Mouse (Mus musculus): ENCODE results near the gene 6030408B16Rik. TPM values are rescaled to one million over a fixed set of nuclear protein-coding genes. Genes with fewer than 3 reads are reported as not detected.

The 6030408B16Rik gene
- polyA plus RNA-seq, 1 experiment from 2014 or later, result 0.23 TPM

DNA sequence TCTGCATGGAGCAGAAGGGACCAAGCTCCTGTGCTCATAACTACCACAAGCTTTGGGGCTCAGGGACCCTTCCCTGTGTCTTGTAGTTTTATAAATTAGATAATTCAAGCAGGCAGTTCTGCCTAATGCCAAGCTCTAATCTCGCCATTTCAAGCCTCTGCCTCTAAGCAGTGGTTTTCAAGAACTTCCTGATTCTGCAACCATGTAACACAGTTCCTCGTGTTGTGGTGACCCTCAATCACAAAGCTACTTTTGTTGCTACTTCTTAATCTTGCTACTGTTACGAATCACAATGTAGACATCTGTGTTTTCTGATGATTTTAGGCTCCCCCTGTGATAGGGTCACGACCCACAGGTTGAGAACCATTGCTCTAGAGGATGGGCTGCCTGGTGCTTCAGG is 40.6 kb downstream of the 6030408B16Rik start:
- Histone ChIP-seq H3K4me2 (replicated peaks) (no peak overlapping the region), H3K36me3 (replicated peaks; ENCODE audit: control insufficient read depth, insufficient read depth) (no peaks in the 10 kb centered on the region), H3K9me3 (ENCODE audit: control insufficient read depth, low read length) (no peaks in the 10 kb centered on the region), H3K27ac (no peak overlapping the region), H3K4me3 (replicated peaks; ENCODE audit: low read length) (no peak overlapping the region), H3K27me3 (ENCODE audit: control insufficient read depth, insufficient read depth, low read length) (no peaks in the 10 kb centered on the region; the same call in 1 of the 2 replicates), H3K4me1 (replicated peaks; ENCODE audit: control insufficient read depth, insufficient read depth, low read length) (no peaks in the 10 kb centered on the region), H3K9ac (no peak overlapping the region)
- ATAC-seq (ENCODE audit: low FRiP score) (no peak), DNase-seq (ENCODE audit: low spot score) (no peak)
- 63% methylated on average over 4 of the region's 4 CpGs for WGBS

DNA sequence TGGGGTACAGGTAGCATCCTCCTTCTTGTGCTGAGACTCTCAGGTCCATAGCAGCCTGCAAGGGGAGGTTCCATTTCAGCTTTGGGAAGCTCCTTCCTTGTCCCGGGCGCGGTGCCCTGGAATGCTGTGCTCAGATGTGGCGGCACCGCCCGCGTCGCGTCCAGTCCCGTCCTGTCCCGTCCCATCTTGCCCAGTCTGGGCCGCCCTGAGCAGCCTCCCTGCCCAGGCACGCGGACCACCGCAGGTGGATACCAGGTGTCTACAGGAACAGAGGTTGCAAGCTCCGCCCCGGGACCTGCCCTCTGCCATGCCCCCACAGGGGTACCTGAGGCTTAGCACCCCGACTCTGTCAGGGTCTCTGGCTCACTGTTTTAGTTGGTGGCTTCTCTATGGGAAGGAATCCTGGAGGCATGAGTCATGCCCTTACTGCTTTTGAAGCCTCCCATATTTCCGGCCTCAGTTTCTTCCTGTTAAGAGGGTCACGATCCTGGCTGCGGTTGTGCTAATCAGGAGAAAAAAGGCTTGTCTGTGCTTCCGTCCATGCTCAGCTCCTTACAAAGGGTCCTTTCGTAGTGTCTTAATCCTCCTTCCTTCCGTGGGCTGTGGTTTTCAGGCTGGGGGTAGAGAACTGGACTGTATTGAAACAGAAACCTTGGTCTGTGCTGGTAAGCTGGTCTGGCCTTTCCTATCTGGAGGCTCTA is 43.6 kb downstream of the 6030408B16Rik start:
- Histone ChIP-seq H3K9ac (no peak overlapping the region), H3K4me1 (replicated peaks; ENCODE audit: control insufficient read depth, insufficient read depth, low read length) (no peaks in the 10 kb centered on the region), H3K27me3 (ENCODE audit: control insufficient read depth, insufficient read depth, low read length) (no peaks in the 10 kb centered on the region; the same call in 1 of the 2 replicates), H3K9me3 (ENCODE audit: control insufficient read depth, low read length) (no peaks in the 10 kb centered on the region), H3K27ac (no peak overlapping the region), H3K4me2 (replicated peaks) (no peak overlapping the region), H3K4me3 (replicated peaks; ENCODE audit: low read length) (no peak overlapping the region), H3K36me3 (replicated peaks; ENCODE audit: control insufficient read depth, insufficient read depth) (no peaks in the 10 kb centered on the region)
- ATAC-seq (ENCODE audit: low FRiP score) (no peak), DNase-seq (ENCODE audit: low spot score) (no peak)
- WGBS, result 55% methylated on average over 24 of the region's 24 CpGs

DNA sequence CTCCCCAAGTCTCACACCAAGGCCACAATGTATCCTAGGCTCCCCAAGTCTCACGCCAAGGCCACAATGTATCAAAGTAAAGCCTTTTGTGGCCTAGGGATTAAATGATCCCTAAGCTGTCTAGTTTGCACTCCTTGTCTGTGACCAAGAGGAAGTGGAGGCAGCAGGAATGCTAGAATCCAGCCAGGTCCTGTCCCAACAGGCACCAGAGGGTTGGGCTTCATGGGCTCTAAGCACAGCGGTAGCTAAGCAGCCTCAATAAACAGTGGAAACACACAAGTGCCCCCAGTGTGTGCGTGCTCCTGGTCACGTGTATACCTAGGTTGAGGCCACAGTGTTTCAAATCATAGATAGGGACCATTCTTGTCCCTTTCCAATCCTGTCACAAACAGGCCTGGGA is 45.3 kb downstream of the 6030408B16Rik start:
- no peak overlapping the region for H3K27ac ChIP-seq
- 81% methylated on average over 4 of the region's 4 CpGs for WGBS
- H3K9ac ChIP-seq, result no peak overlapping the region
- H3K36me3 ChIP-seq (replicated peaks; ENCODE audit: control insufficient read depth, insufficient read depth), result no peaks in the 10 kb centered on the region
- ATAC-seq (ENCODE audit: low FRiP score) (no peak), DNase-seq (ENCODE audit: low spot score) (no peak)
- H3K9me3 ChIP-seq (ENCODE audit: control insufficient read depth, low read length), result no peaks in the 10 kb centered on the region
- no peaks in the 10 kb centered on the region; the same call in 1 of the 2 replicates for H3K27me3 ChIP-seq (ENCODE audit: control insufficient read depth, insufficient read depth, low read length)
- no peak overlapping the region for H3K4me3 ChIP-seq (replicated peaks; ENCODE audit: low read length)
- no peaks in the 10 kb centered on the region for H3K4me1 ChIP-seq (replicated peaks; ENCODE audit: control insufficient read depth, insufficient read depth, low read length)
- H3K4me2 ChIP-seq (replicated peaks), result no peak overlapping the region

DNA sequence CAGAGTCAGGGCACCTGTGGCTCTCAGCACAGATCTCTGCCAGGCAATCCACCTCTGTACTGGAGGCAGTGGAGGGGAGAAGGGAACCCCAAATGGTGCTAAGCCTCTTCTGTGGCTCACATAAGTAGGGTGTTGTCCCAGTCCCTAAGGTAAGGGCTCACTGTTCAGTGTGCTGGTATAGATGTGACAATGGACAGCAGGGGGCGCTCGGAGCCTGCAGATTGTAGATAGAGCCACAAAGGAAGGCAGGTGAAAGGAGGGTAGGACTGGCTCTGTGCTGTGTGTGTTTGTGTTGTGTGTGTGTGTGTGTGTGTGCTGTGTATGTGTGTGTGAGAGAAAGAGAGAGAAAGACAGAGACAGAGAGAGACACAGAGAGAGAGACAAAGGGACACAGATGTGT is 46.5 kb downstream of the 6030408B16Rik start:
- no peaks in the 10 kb centered on the region; the same call in 1 of the 2 replicates for H3K27me3 ChIP-seq (ENCODE audit: control insufficient read depth, insufficient read depth, low read length)
- 0% methylated on average over 2 of the region's 2 CpGs for WGBS

DNA sequence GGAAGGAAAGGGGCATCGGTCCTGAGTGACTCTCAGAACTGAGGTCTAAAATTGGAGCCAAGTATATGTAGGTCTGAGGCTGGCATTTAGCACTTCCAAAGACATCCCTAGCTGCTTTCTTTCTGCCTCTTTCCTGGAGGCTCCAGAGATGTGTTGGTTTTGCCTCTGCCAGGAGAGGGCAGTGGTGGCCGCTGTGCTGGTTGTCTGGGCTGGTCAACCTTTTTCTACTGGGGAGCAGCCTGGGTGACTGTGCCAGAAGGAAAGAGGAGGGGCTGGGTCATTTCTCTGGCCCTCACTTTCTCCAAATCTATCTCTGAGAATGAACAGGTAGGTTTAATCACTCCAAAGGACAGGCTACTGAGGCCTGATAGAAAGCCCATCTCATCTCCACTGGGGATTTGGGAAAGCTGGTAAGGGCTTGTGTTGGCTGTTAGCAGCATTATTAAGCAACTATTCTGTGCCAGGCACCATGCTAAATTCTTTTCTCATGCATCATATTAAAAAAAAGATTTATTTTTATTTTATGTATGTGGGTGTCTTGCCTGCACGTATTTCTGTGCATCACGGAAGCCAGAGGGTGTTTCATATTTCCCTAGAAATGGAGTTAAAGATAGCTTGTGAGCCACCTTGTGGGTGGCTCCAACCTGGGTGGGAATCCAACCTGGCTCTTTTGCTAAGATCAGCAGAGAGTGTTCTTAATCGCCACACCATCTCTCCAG is 48.9 kb downstream of the 6030408B16Rik start:
- Histone ChIP-seq H3K4me3 (replicated peaks; ENCODE audit: low read length) (no peak overlapping the region), H3K9me3 (ENCODE audit: control insufficient read depth, low read length) (no peaks in the 10 kb centered on the region), H3K4me1 (replicated peaks; ENCODE audit: control insufficient read depth, insufficient read depth, low read length) (no peaks in the 10 kb centered on the region), H3K27ac (no peak overlapping the region), H3K36me3 (replicated peaks; ENCODE audit: control insufficient read depth, insufficient read depth) (no peaks in the 10 kb centered on the region), H3K27me3 (ENCODE audit: control insufficient read depth, insufficient read depth, low read length) (no peaks in the 10 kb centered on the region), H3K9ac (no peak overlapping the region), H3K4me2 (replicated peaks) (no peak overlapping the region)
- DNase-seq (ENCODE audit: low spot score) (no peak), ATAC-seq (ENCODE audit: low FRiP score) (no peak)
- 70% methylated on average over 5 of the region's 5 CpGs for WGBS

More for the DNA sequence above, 46.5 kb downstream of the 6030408B16Rik start:
- Histone ChIP-seq H3K4me3 (replicated peaks; ENCODE audit: low read length) (no peak overlapping the region), H3K36me3 (replicated peaks; ENCODE audit: control insufficient read depth, insufficient read depth) (no peaks in the 10 kb centered on the region), H3K9ac (no peak overlapping the region), H3K4me1 (replicated peaks; ENCODE audit: control insufficient read depth, insufficient read depth, low read length) (no peaks in the 10 kb centered on the region), H3K4me2 (replicated peaks) (no peak overlapping the region), H3K9me3 (ENCODE audit: control insufficient read depth, low read length) (no peaks in the 10 kb centered on the region), H3K27ac (no peak overlapping the region)
- DNase-seq (ENCODE audit: low spot score) (peak; percentile 94), ATAC-seq (ENCODE audit: low FRiP score) (peak; percentile 88)

Other genes with a start within 250 kb of the 6030408B16Rik start
- gene Gm47841, start 245.8 kb upstream of the 6030408B16Rik start, polyA plus RNA-seq (2014; fragmentation: Nextera tagmentation; extraction: Ambion mirVana), result not detected in 2 replicates
- 0.16 and 0.17 TPM in 2 replicates for gene Fignl2, start 214.6 kb upstream of the 6030408B16Rik start, polyA plus RNA-seq (2014; fragmentation: Nextera tagmentation; extraction: Ambion mirVana)
- not detected in 2 replicates for gene Ankrd33, start 177.5 kb upstream of the 6030408B16Rik start, polyA plus RNA-seq (2014; fragmentation: Nextera tagmentation; extraction: Ambion mirVana)
- 5.7 and 6.2 TPM in 2 replicates for gene Acvrl1, start 164.7 kb upstream of the 6030408B16Rik start, polyA plus RNA-seq (2014; fragmentation: Nextera tagmentation; extraction: Ambion mirVana)
- 30.0 and 35.7 TPM in 2 replicates for gene Acvr1b, start 119.1 kb upstream of the 6030408B16Rik start, polyA plus RNA-seq (2014; fragmentation: Nextera tagmentation; extraction: Ambion mirVana)
- 1.6 and 2.5 TPM in 2 replicates for gene Grasp, start 69.0 kb upstream of the 6030408B16Rik start, polyA plus RNA-seq (2014; fragmentation: Nextera tagmentation; extraction: Ambion mirVana)
- 5.0 and 5.1 TPM in 2 replicates for gene Nr4a1, start 38.9 kb upstream of the 6030408B16Rik start, polyA plus RNA-seq (2014; fragmentation: Nextera tagmentation; extraction: Ambion mirVana)
- 65.4 and 66.3 TPM in 2 replicates for gene Atg101, start 8.9 kb upstream of the 6030408B16Rik start, polyA plus RNA-seq (2014; fragmentation: Nextera tagmentation; extraction: Ambion mirVana)
- gene Krt80, start 77.0 kb downstream of the 6030408B16Rik start, polyA plus RNA-seq (2014; fragmentation: Nextera tagmentation; extraction: Ambion mirVana), result 0.11 TPM in 1 of 2 replicates, not detected in the other
- gene Krt7, start 117.8 kb downstream of the 6030408B16Rik start, polyA plus RNA-seq (2014; fragmentation: Nextera tagmentation; extraction: Ambion mirVana), result 1.5 and 1.8 TPM in 2 replicates
- gene Krt87, start 145.6 kb downstream of the 6030408B16Rik start, polyA plus RNA-seq (2014; fragmentation: Nextera tagmentation; extraction: Ambion mirVana), result 0.40 and 0.50 TPM in 2 replicates
- not detected in 2 replicates for gene Krt88, start 154.5 kb downstream of the 6030408B16Rik start, polyA plus RNA-seq (2014; fragmentation: Nextera tagmentation; extraction: Ambion mirVana)
- gene Krt81, start 170.5 kb downstream of the 6030408B16Rik start, polyA plus RNA-seq (2014; fragmentation: Nextera tagmentation; extraction: Ambion mirVana), result not detected in 2 replicates
- 0.09 TPM in 1 of 2 replicates, not detected in the other for gene Krt86, start 180.3 kb downstream of the 6030408B16Rik start, polyA plus RNA-seq (2014; fragmentation: Nextera tagmentation; extraction: Ambion mirVana)
- not detected in 2 replicates for gene Krt83, start 198.3 kb downstream of the 6030408B16Rik start, polyA plus RNA-seq (2014; fragmentation: Nextera tagmentation; extraction: Ambion mirVana)
- not detected in 2 replicates for gene Gm49425, start 224.0 kb downstream of the 6030408B16Rik start, polyA plus RNA-seq (2014; fragmentation: Nextera tagmentation; extraction: Ambion mirVana)
- not detected in 2 replicates for gene Krt84, start 239.6 kb downstream of the 6030408B16Rik start, polyA plus RNA-seq (2014; fragmentation: Nextera tagmentation; extraction: Ambion mirVana)